Mouse (Mus musculus) MEL (cell line): ENCODE results near the gene Zfp113.

Experiments used
- EP300 ChIP-seq, 2 experiments: IDR thresholded peaks; 2 replicates each; pipeline ENCODE4 v1.6.1; 2011; ENCODE audit warnings: improper control_type of control experiment in 2 of 2, low read length in 2 of 2, low read depth in 1 of 2, mild to moderate bottlenecking in 1 of 2
- TAL1 ChIP-seq: IDR thresholded peaks from 2 replicates; pipeline ENCODE4 v1.6.1; 2012; ENCODE audit warnings: mild to moderate bottlenecking, inconsistent platforms, low read length, moderate library complexity, mixed read lengths

- no peak for TF ChIP-seq TAL1
- TF ChIP-seq EP300 (IDR thresholded peaks at IDR 0.05; ENCODE audit: low read depth in 1 of 2, low read length in 2 of 2) = no peak
Measured at GRCm38 (mm10) chr5:138104976-138105375, 50.6 kb downstream of the Zfp113 start.
